Mouse (Mus musculus) brain, embryonic 14.5 days (tissue): ENCODE measurements at regions not wholly inside any gene's neighbourhood (a gene's known extent, or its start where the extent isn't known, plus 50 kb on each side); places are given as distances from the start of the nearest gene placed in this dataset.

Source experiments
- CTCF ChIP-seq: fragments of 200-500 bp; IDR thresholded peaks from 2 replicates; pipeline ENCODE4 v1.5.1; 2012; ENCODE audit warnings: inconsistent platforms, mild to moderate bottlenecking, moderate library complexity, borderline replicate concordance; ENCODE audit not compliant: insufficient read depth, insufficient read length; ENCODE audit errors: extremely low read depth
- POLR2A ChIP-seq: fragments of 200-500 bp; IDR thresholded peaks from 2 replicates; pipeline ENCODE4 v1.6.1; 2012; ENCODE audit warnings: mild to moderate bottlenecking, inconsistent platforms, borderline replicate concordance; ENCODE audit not compliant: poor library complexity, insufficient read depth, insufficient read length, severe bottlenecking; ENCODE audit errors: extremely low read depth

DNA sequence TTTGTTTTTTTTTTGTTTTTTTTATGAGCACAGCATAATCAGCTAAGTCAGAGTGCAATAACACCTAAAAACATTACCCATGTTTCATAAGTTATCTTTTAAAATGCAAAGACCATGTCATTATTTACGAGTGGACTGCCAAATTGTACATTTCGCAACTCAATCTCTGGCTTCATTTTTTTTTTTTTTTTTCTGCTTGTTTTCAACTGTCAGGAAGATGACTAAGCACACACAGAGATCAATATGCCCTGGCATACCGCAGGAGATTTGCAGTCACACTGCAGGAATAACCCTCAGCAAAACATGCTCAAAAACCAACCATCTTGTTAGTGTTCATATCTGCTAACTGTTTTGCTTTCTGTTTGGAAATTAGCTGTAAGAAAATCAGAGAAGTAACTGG is 1270.3 kb upstream of the Flrt2 start:
- TF ChIP-seq CTCF (no peak), POLR2A (no peak)
